Mouse (Mus musculus): ENCODE data around the gene Ppif. TPM values are rescaled to one million over a fixed set of nuclear protein-coding genes. Genes with fewer than 3 reads are reported as not detected.

The Ppif gene
- total RNA-seq, 2 experiments from 2014 or later, result 26.0 to 43.4 TPM

DNA sequence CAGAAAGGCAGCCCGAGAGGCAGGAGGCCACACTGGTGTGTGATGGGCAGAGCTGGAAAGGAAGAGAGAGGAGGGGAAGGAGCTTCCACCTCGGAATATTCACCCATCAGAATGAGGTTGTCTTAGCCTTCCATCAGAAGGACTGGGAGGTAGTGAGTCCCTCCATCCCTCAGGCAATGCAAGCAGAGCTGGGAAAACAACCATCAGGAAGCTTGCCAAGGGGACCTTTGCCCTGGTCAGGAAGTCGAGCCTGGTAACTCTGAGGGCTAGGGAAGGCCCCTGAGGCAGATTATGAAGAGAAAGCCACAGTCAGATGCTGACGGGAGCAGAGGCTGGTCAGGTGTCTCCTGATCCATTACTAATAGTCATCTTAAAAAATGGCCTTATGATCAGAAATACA, 31.7 kb downstream of the Ppif start:
- Histone ChIP-seq H3K4me3 (no peak overlapping the region), H3K27ac (peak overlapping the region; percentile 63)
- peak; percentile 36 for DNase-seq
- intact Hi-C loops (cut with DNase I), result loop anchor here (5.0 kb wide), 2 partner anchors 42 to 77 kb away; partner anchors contain the start of gene Zcchc24
- no peak for TF ChIP-seq CTCF (IDR thresholded peaks at IDR 0.05)

DNA sequence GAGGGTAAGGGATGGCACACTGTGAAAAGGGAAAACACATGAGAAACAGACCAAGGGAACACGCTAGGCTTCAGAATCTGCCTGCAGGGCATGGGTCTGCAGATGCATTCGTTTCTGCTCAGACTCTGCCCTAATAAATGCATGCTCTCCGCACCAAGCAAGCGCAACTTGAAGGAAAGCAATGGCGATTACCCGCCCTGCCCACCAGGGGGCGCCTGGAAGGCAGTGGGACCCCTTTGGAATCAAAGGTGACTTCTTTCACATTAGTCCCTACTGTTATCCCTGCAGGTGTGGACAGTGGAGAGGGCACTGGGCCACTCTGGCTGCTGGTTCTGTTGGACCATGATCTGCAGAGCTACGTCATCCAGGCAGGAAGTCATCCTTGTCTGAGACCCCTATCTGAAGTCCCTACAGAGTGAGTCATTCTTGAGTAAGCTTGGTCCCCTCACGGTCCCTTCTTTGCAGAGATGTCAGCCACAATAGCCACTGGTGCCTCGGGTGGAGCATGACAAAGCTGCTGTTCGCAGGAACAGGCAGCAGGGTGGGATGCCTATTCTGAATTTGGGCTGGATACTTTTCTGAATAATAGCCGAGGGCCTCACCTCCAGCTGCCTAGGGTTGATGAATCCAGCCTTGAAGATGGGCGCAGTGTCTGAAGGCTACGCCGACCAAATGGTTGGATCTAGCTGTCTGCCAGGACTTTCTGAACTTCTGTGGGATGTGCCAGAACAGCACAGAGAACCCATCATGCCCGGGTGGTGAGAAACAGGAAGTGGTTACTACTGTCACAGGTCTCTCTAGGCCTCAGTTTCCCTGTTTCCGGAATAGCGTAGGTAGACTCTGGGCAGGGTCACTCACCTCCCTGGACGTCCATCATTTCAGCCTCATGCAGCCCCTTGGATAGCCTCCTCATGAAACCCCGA, 32.5 kb downstream of the Ppif start:
- Histone ChIP-seq H3K27ac (peak overlapping the region; percentile 63), H3K4me3 (no peak overlapping the region)
- TF ChIP-seq CTCF (IDR thresholded peaks at IDR 0.05), result peak; percentile 92
- peak; percentile 70 for DNase-seq
- intact Hi-C loops (cut with DNase I), result loop anchor here (5.0 kb wide), 2 partner anchors 41 to 76 kb away; partner anchors contain the start of gene Zcchc24

DNA sequence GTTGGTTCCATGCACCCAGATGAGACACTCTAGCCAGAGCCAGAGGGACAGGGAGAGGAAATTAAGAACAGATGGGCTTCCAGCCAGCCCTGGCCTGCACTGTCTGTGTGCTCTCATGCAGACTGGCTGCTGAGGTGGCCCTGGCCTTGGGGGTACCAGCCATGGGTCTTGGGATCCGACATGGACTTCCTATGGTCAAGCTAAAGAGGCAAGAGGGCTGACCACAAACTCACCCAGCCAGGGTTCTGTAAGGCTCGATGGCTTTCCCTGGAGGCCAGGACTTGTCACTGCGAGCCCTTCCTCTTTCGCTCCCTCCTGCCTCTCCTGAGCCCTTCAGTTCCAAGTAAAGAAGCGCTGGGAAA, 33.2 kb downstream of the Ppif start:
- Histone ChIP-seq H3K4me3 (no peak overlapping the region), H3K27ac (peak overlapping the region; percentile 63)
- DNase-seq, result peak; percentile 78
- TF ChIP-seq CTCF (IDR thresholded peaks at IDR 0.05), result no peak
- intact Hi-C loops (cut with DNase I), result loop anchor here (5.0 kb wide), 2 partner anchors 40 to 75 kb away; partner anchors contain the start of gene Zcchc24

DNA sequence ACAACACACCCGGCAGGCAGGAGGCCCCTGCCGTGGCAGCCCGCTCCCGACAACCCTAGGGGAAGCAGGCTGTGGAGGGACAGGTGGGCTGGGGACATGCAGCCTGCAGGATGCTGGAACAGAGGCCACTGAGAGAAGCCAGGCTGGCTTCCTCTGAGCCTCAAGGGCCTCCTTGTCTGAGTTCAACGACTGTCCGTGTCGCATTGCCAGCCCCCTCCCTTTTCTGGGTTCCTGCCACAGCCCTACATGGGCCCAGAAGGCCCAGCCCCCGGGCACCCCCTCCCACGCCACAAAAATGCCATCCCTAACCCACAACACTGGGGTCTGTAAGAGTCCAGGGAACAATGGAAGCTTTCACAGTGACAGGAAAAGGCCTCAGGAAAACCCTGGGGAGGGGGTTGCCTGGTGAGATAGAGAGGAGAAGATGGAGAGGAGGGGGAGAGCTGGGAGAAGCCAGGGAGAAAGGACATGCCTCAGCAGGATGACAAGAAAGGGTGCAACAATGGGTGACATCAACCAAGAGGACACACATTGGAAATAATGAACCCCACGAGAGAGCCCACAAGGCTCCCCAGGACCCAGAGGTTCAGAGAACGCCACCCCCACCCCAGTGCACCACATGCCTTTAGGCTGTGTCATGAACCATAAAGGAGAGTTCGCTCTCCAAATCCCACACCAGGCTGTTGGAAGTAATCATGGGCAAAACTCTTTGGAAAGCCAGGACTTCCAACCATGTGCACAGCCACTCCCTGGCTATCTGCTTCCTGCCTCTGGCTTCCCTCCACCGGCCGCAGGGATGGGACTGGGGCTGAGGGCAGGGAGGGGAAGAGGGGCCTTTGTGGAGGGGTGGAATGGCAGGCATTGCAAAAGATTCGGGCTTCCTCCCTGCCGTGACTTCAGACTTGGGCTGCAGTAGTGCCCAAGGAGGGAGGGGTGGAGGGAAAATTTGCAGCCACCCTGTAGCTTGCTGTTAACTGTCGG, 41.1 kb downstream of the Ppif start:
- peak; percentile 83 for DNase-seq
- intact Hi-C loops (cut with DNase I), result no loop called here
- peak overlapping the region; percentile 89 for H3K27ac ChIP-seq
- 0 out of 2 replicates have a peak overlapping the region, but pooled peaks have one; percentile 7 for H3K4me3 ChIP-seq
- no peak for TF ChIP-seq CTCF (IDR thresholded peaks at IDR 0.05)

DNA sequence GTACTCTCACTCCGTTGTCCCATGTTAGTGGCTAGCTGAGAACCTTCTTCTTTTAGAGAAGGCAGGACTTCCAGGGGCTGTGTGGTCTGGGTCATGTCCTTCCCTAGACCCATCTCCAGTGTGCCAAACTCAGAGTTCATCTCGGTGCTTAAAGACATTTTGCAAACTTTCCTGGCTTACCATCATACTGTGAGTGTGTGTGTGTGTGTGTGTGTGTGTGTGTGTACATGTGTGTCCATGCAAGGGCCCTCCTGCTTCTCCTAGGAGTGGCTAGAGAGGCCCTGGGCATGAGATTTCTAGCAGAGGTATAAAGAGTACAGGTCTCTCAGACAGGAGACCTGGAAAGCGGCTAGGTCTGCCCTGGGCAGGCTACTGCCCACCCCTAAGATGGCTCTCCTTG, 42.2 kb downstream of the Ppif start:
- DNase-seq, result no peak
- intact Hi-C loops (cut with DNase I), result no loop called here
- Histone ChIP-seq H3K27ac (peak overlapping the region; percentile 89), H3K4me3 (no peak overlapping the region)
- no peak for TF ChIP-seq CTCF (IDR thresholded peaks at IDR 0.05)

DNA sequence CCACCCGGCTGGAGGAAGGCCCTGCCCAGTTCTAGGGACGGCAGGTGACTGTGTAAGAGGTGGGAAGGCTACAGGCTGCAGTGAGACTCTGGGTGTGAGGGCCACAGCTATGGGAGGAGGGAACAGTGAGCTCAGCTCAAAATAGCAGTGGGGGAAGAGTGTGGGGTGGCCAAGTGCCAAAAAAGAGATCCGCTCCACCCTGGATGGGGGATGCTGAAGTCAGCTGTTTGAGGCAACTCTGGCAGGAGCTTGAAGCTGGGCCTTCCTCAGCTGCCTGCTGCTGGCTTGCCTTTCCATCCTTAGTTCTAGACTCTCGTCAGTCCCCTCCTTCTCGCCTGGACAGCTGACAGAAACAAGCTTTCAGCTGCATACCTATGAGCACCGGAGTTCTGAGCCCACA, 42.6 kb downstream of the Ppif start:
- H3K27ac ChIP-seq, result peak overlapping the region; percentile 89
- no peak for TF ChIP-seq CTCF (IDR thresholded peaks at IDR 0.05)
- intact Hi-C loops (cut with DNase I), result no loop called here
- peak; percentile 92 for DNase-seq
- peak overlapping the region; percentile 27 for H3K4me3 ChIP-seq

DNA sequence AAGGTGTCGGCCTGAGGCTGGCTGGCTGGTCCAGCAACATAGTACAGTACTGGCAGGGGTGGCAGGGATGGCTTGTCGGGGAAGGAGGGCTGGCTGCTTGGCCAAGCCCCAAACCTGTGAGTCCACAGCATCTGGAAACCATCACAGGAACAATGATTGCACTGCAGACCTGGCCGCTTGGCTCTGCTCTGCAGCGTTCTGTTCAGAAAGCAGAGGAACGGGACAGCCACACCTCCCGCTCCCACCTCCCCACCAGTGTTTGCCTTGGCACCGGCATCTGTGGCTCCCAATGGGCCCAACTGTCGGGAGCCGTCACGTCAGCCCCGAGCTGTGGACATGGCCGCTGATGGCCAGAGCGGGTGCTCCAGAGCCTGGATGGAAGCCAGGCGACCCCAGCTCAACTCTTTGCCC, 44.6 kb downstream of the Ppif start:
- Histone ChIP-seq H3K4me3 (peak overlapping the region; percentile 16; the same call in 1 of the 2 replicates), H3K27ac (peak overlapping the region; percentile 89)
- DNase-seq, result peak; percentile 78
- no peak for TF ChIP-seq CTCF (IDR thresholded peaks at IDR 0.05)
- intact Hi-C loops (cut with DNase I), result no loop called here

DNA sequence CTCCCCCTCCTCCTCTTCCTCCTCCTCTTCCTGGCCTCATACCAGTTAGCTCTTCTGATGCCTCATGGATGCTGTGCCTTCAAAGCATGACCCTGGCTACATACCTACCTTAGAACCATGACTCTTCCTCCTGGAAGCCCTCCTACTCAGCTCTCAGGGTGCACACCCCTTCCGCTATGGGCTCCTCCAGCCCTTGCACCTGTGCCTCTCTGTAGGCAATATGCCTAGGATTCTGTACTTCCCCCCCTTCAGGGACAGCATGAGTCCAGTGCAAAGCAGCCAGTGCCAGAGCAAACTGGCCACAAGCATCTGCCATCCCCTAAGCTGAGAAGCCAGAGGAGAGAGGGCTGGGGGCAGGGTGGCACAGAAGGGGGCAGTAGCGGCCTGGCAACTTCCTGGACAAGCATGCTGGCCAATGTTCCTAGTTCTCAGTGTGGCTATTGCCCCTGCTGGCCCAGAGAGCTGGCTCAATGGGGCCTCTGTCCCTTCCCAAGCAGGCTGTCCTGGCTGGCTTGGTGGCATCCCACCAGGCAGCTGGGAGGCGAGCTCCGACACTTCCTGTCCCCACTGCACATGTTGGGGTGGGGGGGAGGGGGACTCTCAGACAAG, 46.1 kb downstream of the Ppif start:
- intact Hi-C loops (cut with DNase I), result no loop called here
- peak; percentile 69 for DNase-seq
- peak overlapping the region; percentile 67 for H3K27ac ChIP-seq
- H3K4me3 ChIP-seq, result no peak overlapping the region
- TF ChIP-seq CTCF (IDR thresholded peaks at IDR 0.05), result peak; percentile 23; the same call in 1 of the 2 replicates

DNA sequence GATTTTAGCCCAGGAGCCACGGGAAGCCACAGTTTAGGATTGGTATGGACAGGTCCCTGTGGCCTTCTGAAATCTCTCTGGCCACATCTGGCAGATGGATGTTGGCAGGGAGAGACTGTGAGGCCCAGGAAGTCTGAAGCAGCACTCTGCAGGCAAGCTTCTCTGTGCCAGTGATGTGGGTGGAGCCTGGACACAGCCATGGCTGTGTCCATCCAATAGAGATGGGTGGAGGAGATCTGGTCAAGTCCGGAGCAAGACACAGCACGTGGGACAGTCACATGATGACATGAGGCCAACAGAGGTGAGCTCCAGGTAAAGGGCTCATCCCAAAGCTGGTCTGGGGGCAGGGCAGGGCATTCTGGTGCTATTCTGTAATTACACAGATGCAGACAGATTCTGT, 47.3 kb downstream of the Ppif start:
- no peak for DNase-seq
- no peak overlapping the region for H3K4me3 ChIP-seq
- intact Hi-C loops (cut with DNase I), result no loop called here
- peak overlapping the region; percentile 67 for H3K27ac ChIP-seq
- TF ChIP-seq CTCF (IDR thresholded peaks at IDR 0.05), result no peak

DNA sequence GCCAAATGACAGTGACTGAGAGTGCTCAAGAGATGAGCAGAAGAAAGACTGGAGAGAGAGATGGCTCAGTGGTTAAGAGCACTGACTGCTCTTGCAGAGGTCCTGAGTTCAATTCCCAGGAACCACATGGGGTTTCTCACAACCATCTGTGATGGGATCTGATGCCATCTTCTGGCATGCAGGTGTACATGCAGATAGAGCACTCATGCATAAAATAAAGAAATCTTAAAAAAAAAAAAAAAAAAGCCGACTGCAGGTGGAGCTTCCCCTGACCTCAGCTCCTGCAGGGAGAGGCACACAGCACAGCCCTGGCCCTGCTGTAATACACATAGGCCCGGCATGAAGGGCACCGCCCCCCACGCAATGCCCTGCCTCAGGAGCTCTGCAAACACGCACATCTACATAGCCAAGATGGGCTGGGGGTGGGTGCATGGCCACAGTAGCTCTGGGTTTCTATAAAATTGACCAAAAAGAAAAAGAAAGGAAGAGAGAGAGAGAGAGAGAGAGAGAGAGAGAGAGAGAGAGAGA, 48.0 kb downstream of the Ppif start:
- TF ChIP-seq CTCF (IDR thresholded peaks at IDR 0.05), result peak; percentile 19; the same call in 1 of the 2 replicates
- Histone ChIP-seq H3K27ac (peak overlapping the region; percentile 67; the same call in 1 of the 2 replicates), H3K4me3 (no peak overlapping the region)
- intact Hi-C loops (cut with DNase I), result no loop called here
- DNase-seq, result no peak

DNA sequence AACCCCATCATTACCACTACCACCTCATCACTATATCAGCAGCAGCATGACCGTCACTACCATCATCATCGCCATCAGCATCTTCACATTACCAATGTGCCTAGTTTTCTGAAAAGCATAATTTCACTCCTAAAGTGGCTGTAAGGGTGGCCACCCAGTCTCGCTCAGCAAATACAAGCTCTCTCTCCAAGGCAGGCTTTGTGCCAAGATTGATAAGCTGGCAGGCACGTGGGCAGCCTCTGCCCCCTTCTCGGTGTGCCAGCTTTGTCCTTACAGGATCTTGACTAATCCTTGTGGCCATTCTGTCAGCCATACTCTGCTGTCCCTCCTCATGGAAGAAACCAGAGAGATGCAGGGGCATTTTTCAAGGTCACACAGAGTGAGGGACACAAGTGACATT, 49.0 kb downstream of the Ppif start:
- H3K4me3 ChIP-seq, result no peak overlapping the region
- no peak for DNase-seq
- intact Hi-C loops (cut with DNase I), result no loop called here
- H3K27ac ChIP-seq, result no peak overlapping the region; the same call in 1 of the 2 replicates
- no peak for TF ChIP-seq CTCF (IDR thresholded peaks at IDR 0.05)

All from gastrocnemius, adult 2 months (tissue).